1 mouse cellular context compared by ENCODE assay signal in the genomic region with DNA sequence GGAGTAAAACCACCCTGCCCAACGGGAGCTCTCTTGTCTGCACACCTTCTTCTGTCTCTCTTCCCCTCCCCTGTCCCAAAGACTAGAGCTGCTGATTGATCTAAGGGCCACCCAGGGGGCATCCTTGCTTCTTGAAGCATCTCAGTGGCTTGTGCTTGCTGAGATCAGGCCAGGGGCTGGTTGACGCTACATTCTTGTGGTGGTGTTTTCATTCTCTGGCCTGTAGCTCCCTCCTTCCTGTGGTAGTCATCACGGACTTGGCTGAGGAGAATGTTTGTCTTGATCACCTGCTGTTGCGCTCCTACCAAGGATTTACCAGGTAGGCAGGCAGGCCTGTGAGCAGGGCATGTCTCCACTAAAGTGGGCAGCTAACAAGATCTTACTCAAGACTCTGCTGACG.
TF ChIP-seq lines count a peak whose summit lies in the region.

No protein-coding gene starts in this region.

TF ChIP-seq in myocyte, 11 proteins besides CTCF, POLR2A, EP300 and RAD21:
- TF ChIP-seq POLR2AphosphoS2 (IDR thresholded peaks at IDR 0.05; ENCODE audit: insufficient read length, low read depth): no peak
